Mouse (Mus musculus) kidney, adult 2 months (tissue): ENCODE data around the gene Kirrel3.

Experiments used
- CTCF ChIP-seq: fragments of 200-500 bp; conservative IDR thresholded peaks from 2 replicates; pipeline ENCODE4 v1.5.1; 2011; ENCODE audit warnings: low read depth, mild to moderate bottlenecking, control low read depth, low read length, moderate library complexity, mixed read lengths; ENCODE audit not compliant: insufficient read depth, insufficient read length
- POLR2A ChIP-seq: fragments of 200-500 bp; IDR thresholded peaks from one replicate; pipeline ENCODE4 v1.6.1; 2011; ENCODE audit warnings: low read depth, low read length, control low read depth

DNA sequence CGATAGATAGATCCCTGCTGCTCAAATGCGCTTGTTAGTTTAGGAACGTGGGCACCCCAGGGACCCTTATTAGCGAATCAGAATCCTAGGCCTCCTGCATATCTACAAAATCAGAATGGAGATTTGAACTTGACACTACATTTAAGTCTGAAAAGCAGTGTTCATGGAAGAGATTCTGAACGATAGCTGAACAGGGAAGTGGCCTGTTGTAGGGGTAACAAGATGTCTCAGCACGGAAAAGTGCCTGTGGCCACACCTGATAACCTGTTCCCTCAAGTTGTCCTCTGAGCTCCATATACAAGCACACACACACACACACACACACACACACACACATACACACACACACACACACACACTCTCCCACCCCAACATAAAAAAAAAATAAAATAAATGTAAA, 571.9 kb downstream of the Kirrel3 start:
- TF ChIP-seq CTCF: no peak
- TF ChIP-seq POLR2A: no peak
